Mouse (Mus musculus) heart, postnatal 0 days (tissue): Measurements from ENCODE around the gene Zbtb8os. TPM values are rescaled to one million over a fixed set of nuclear protein-coding genes. Genes with fewer than 3 reads are reported as not detected.

Source experiments
- ATAC-seq: fragments of 200-750 bp; cut with Nextera tagmentation; 2 replicates; pipeline ENCODE4 v1.8.0; 2017; ENCODE audit warnings: low read depth, moderate number of reproducible peaks, moderate library complexity; ENCODE audit not compliant: insufficient read depth
- DNase-seq: peaks from one replicate; pipeline ENCODE4 v3.0.0-alpha.2; 2016; ENCODE audit warnings: low spot score
- H3K27ac ChIP-seq: fragments of 300-500 bp; sonication (generic); 2 replicates; pipeline ENCODE4 v1.5.1; 2014; ENCODE audit warnings: low read depth, mild to moderate bottlenecking
- H3K27me3 ChIP-seq: fragments of 300-500 bp; sonication (generic); 2 replicates; pipeline ENCODE4 v1.6.1; 2014; ENCODE audit warnings: low read length, mixed read lengths; ENCODE audit not compliant: control insufficient read depth, insufficient read depth
- H3K36me3 ChIP-seq: fragments of 300-500 bp; sonication (generic); replicated peaks from 2 replicates; pipeline ENCODE4 v1.6.1; 2014; ENCODE audit warnings: low read length, mixed read lengths; ENCODE audit not compliant: control insufficient read depth, insufficient read depth
- H3K4me1 ChIP-seq: fragments of 300-500 bp; sonication (generic); 2 replicates; pipeline ENCODE4 v1.6.1; 2014; ENCODE audit warnings: antibody characterized with exemption; ENCODE audit not compliant: control insufficient read depth, insufficient read depth
- H3K4me2 ChIP-seq: fragments of 300-500 bp; sonication (generic); 2 replicates; pipeline ENCODE4 v1.6.1; 2014; ENCODE audit warnings: low read depth, mild to moderate bottlenecking, low read length, moderate library complexity
- H3K4me3 ChIP-seq: fragments of 300-500 bp; sonication (generic); 2 replicates; pipeline ENCODE4 v1.5.1; 2014; ENCODE audit warnings: low read depth, low read length
- H3K9ac ChIP-seq: fragments of 300-500 bp; sonication (generic); replicated peaks from 2 replicates; pipeline ENCODE4 v1.6.1; 2014; ENCODE audit warnings: low read depth, low read length, mixed read lengths
- H3K9me3 ChIP-seq: fragments of 300-500 bp; sonication (generic); replicated peaks from 2 replicates; pipeline ENCODE4 v1.6.1; 2016; ENCODE audit warnings: low read length; ENCODE audit not compliant: control insufficient read depth
- CTCF ChIP-seq: IDR thresholded peaks from 2 replicates; pipeline ENCODE4 v1.5.1; 2016; ENCODE audit warnings: antibody characterized with exemption, control low read depth, low read depth
- EP300 ChIP-seq: IDR thresholded peaks from 2 replicates; pipeline ENCODE4 v1.6.1; 2016; ENCODE audit warnings: antibody characterized with exemption, low read depth
- WGBS: fragments of 180-500 bp; shearing (Covaris S2); extraction: QIAGEN DNeasy Blood & Tissue Kit; methylation state at CpG from one replicate; pipeline ENCODE4 v1.1.7; 2014; 5-methylcytosine and 5-hydroxymethylcytosine counted together
- polyA plus RNA-seq: library from polyadenylated mRNA; unstranded; fragments of >200 nt; fragmentation: Nextera tagmentation; extraction: Ambion mirVana; gene quantifications from 2 replicates; pipeline ENCODE4 v1.2.1, GENCODE M21; 2015
- total RNA-seq: library from RNA; depleted of rRNA; stranded (reverse); fragments of >200 nt; gene quantifications from 2 replicates; pipeline ENCODE4 v1.2.3, GENCODE M21; 2014; ENCODE audit warnings: low replicate concordance; rRNA removed

Zbtb8os gene
- total RNA-seq (13.5 and 20.8 TPM in 2 replicates), polyA plus RNA-seq (32.2 and 33.7 TPM in 2 replicates)

DNA sequence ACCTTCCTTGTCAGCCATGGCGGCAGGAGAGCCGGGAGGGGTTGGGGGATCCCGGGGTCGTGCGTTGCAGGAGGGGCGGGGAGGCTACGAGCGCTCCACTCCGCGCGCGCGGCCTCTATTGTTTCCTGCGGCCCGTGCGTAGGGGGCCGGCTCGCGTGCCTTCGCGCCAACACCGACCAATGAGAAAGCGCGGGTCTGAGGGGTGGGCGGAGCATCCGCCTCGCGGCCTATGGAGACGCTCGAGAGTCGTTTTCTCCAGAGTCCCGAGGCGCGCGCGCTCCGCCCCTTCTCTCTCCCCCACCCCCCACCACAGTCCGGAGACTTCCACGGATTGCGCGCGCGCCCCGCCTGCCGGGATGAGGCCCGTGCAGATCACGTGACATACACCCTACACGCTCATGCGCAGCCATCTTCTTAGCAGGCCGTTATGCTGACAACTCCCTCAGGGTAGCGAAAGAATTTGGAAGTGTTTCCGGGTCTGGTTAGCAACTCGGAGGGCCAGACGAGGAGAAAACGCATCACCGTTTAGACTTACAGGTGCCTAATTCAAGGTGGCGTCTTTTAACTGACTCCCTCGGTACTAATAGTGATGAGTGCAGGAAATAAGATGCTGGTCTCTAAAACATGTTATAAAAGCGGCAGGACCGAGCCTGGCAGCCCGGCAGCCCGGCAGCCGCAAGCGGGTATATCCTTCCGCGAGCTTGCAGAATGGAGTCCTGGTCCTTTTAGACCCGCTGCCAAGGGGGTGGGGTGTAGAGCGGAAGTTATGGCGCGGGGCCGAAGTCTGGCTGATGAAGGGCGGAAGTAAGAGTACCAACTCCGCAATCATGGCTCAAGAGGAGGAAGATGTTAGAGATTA is at the start of gene Zbtb8os, which contains the start of gene Rbbp4:
Gene Zbtb8os, plus strand, starts transcription at position 480 of the 859 bp plus-strand sequence.
Gene Rbbp4, minus strand, starts transcription at position 155 of the 859 bp plus-strand sequence.
- TF ChIP-seq EP300 (peak; percentile 80; the same call in 1 of the 2 replicates), CTCF (peak; percentile 23; the same call in 1 of the 2 replicates)
- Histone ChIP-seq H3K27ac (peak within 1 kb of the TSS; percentile 100), H3K9ac (peak within 1 kb of the TSS; percentile 94), H3K4me2 (peak within 1 kb of the TSS; percentile 83), H3K27me3 (no peaks in the 10 kb centered on the region), H3K36me3 (peaks cover 8% of the 10 kb centered on the region; the same call in 1 of the 2 replicates), H3K4me1 (peaks cover 27% of the 10 kb centered on the region), H3K9me3 (no peaks in the 10 kb centered on the region), H3K4me3 (peak within 1 kb of the TSS; percentile 83)
- WGBS = under 1% methylated on average over 66 of the region's 73 CpGs
- DNase-seq (peak; percentile 99), ATAC-seq (peak; percentile 96)

DNA sequence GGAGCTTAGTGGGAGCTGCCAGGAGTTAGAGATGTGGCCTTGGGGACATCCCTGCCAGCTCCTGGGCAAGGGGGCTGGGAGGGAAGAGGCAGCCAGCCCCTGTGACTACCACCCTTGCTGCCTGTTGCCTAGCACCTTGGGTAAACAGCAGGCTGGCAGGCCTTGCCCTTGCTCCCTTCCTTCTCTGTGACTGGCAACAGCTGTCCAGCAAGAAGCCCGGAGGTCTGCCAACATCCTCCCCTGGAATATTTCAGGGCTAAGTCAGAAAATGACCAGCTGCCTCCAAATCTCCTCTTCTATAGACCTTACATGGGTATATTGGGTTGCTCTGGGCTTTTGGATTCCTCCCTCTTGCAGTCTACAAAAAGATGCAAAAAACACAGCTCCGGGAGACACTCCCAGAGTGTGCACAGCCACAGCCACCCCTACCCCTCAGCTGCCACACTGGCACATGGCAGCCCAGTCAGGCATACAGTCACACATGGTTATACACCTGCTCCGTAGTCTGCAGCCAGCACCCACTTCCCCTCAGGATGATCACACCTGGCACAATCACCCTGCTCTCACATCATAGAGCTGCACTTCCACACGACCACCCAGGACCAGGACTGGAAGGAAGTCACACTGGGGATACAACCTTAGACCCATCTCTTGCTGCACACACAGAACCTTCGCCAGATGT is 49.4 kb upstream of the Zbtb8os start:
- peaks cover 16% of the 10 kb centered on the region; the same call in 1 of the 2 replicates for H3K27me3 ChIP-seq
- peak overlapping the region; percentile 62; the same call in 1 of the 2 replicates for H3K4me3 ChIP-seq
- H3K9me3 ChIP-seq = no peaks in the 10 kb centered on the region
- H3K4me1 ChIP-seq = peaks cover 9% of the 10 kb centered on the region; the same call in 1 of the 2 replicates
- TF ChIP-seq EP300 = no peak
- no peak for TF ChIP-seq CTCF
- H3K4me2 ChIP-seq = peak overlapping the region; percentile 99; the same call in 1 of the 2 replicates
- H3K9ac ChIP-seq = no peak overlapping the region
- DNase-seq (no peak), ATAC-seq (0 out of 2 replicates have a peak, but pooled peaks have one; percentile 7)
- no peak overlapping the region for H3K27ac ChIP-seq
- WGBS = 61% methylated on average over 5 of the region's 5 CpGs
- no peaks in the 10 kb centered on the region for H3K36me3 ChIP-seq

DNA sequence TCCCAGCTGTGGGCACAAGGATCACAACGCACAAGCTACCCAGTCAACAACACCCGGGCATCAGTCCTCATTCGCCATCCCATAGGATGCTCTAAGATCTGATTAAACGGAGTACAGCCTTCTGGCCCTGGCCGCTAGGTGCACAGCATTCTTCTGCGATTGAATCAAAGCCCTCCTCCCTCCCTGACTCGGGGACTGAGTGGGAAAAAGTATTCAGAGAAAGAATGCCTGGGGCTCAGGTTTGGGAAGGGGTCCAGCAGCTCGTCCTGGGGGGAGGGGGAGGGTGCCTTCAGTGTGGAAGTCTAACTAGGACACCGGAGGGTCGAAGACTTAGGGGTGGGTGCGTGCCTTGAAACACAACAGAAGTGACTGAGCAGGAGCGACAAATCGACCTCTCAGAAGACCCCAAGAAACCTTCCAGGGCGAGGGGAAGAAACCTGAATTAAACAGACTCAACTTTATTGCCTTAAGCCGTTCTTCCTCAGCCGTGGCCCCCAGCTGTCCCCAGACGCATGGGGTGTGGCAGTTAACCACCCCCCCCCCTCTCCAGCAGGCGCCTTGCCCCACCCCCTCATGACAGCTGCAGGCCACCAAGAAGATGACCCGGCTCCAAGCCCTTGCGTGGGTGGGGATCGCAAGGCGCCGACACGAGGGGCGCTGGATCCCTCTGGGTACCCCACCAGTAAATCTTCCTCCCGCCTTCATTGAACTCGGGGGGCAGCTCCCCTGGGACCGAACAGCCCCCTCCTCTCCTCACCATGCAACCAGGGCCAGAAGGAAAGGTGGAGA is 48.6 kb upstream of the Zbtb8os start:
- Histone ChIP-seq H3K27me3 (peaks cover 16% of the 10 kb centered on the region; the same call in 1 of the 2 replicates), H3K9me3 (no peaks in the 10 kb centered on the region), H3K36me3 (no peaks in the 10 kb centered on the region), H3K4me3 (peak overlapping the region; percentile 62), H3K4me1 (peaks cover 9% of the 10 kb centered on the region; the same call in 1 of the 2 replicates), H3K4me2 (peak overlapping the region; percentile 99), H3K27ac (no peak overlapping the region), H3K9ac (peak overlapping the region; percentile 70)
- ATAC-seq (peak; percentile 16; the same call in 1 of the 2 replicates), DNase-seq (peak; percentile 9)
- TF ChIP-seq CTCF (no peak), EP300 (no peak)
- WGBS = 3% methylated on average over 28 of the region's 28 CpGs

DNA sequence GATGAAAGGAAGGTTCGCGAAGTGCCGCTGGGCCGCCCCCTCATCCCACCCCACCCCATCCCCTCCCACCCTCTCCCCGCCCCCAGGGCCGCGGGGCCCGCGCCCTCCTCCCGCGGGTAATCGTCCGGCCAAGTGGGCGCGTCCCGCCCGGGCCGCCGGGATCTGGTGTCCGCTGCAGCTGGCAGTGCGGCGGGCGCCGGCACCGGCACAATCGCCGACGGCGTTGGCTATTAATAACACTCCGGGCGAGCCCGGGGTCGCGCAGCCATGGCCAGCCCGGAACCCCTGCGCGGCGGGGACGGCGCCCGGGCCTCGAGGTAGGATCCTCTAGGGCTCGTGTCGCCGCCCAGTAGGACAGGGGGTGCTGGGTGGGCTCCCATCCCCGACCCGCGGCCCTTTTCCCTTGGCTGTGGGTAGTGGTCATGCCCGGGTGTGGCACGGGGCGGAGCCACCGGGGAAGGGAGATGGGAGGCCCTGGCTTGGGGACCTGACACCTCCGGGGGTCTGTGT is 48.0 kb upstream of the Zbtb8os start, which contains the start of gene Sync:
Gene Sync, plus strand, starts transcription at position 146 of the 510 bp plus-strand sequence.
- Histone ChIP-seq H3K9me3 (0 out of 2 replicates have a peak, but pooled peaks cover 2% of the 10 kb centered on the region), H3K9ac (peak within 1 kb of the TSS; percentile 70), H3K27me3 (peaks cover 16% of the 10 kb centered on the region; the same call in 1 of the 2 replicates), H3K4me3 (peak within 1 kb of the TSS; percentile 62), H3K36me3 (no peaks in the 10 kb centered on the region), H3K4me2 (peak within 1 kb of the TSS; percentile 99), H3K4me1 (peaks cover 9% of the 10 kb centered on the region; the same call in 1 of the 2 replicates), H3K27ac (peak within 1 kb of the TSS; percentile 71)
- ATAC-seq (peak; percentile 71), DNase-seq (peak; percentile 44)
- WGBS = under 1% methylated on average over 43 of the region's 53 CpGs
- no peak for TF ChIP-seq EP300
- TF ChIP-seq CTCF = no peak
